Mouse (Mus musculus): ENCODE data around the gene Lypd8. TPM values are rescaled to one million over a fixed set of nuclear protein-coding genes. Genes with fewer than 3 reads are reported as not detected.

Gene Lypd8
- not detected in 2 replicates for polyA plus RNA-seq (2016; fragmentation: Nextera tagmentation; extraction: Ambion mirVana)

DNA sequence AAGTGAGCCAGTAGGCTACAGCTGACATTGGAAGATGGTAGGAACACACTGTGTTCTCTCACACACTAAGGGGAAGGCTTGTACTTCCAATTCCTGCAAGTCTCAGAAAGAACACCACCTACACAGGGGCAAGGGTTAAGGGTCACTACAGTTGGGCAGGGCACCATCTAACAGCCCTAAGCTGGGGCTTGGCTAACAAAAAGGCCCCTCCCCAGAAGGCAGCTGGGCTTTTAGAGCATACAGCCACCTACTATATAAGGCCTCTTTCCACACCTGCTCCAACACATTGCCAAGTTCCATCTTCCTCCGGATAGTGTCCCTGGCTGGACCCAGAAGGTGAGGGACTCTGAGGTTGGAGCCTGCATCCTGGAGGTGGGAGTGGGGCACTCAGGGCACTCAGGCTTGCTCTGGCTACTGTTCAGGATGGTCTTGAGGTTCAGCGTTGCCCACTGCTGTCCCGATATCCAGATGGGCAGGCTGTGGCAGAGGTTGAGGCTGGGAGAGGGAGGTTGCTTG is at the start of gene Lypd8:
Gene Lypd8 (plus strand): TSS at position 281 of the 516 bp plus-strand sequence.
- no peak for DNase-seq (ENCODE audit: low spot score)
- no peaks in the 10 kb centered on the region for H3K4me1 ChIP-seq
- H3K36me3 ChIP-seq, result no peaks in the 10 kb centered on the region
- no peaks in the 10 kb centered on the region for H3K27me3 ChIP-seq (ENCODE audit: low read depth, poor library complexity, severe bottlenecking)
- no peak within 1 kb of the TSS for H3K4me3 ChIP-seq
- no peak within 1 kb of the TSS for H3K27ac ChIP-seq
- 91% methylated on average over 3 of the region's 3 CpGs for WGBS
- no peaks in the 10 kb centered on the region for H3K9me3 ChIP-seq (replicated peaks)

DNA sequence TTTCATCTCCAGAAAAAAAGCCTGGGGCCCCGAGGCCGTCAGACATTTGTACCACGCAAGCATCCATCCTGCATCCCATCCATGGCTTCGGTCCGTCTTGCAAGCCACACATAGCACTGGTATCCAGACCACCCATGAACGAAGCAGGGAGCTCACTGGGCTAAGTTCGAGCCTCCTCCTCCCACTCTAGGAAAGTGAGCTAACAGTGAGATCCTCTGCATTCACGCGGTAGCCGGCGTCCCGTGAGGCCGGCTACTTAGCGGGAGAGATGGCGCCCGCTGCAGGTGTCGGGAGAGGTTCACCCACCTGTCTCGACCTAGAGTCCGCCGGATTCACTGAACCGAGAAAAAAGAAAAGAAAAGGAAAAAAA is 49.0 kb upstream of the Lypd8 start:
- Histone ChIP-seq H3K27ac (peak overlapping the region; percentile 93), H3K27me3 (ENCODE audit: low read depth, poor library complexity, severe bottlenecking) (no peaks in the 10 kb centered on the region), H3K9me3 (replicated peaks) (no peaks in the 10 kb centered on the region), H3K4me1 (peaks cover 16% of the 10 kb centered on the region), H3K36me3 (peaks cover 49% of the 10 kb centered on the region), H3K4me3 (peak overlapping the region; percentile 93)
- WGBS, result 0% methylated on average over 21 of the region's 21 CpGs
- no peak for DNase-seq (ENCODE audit: low spot score)

DNA sequence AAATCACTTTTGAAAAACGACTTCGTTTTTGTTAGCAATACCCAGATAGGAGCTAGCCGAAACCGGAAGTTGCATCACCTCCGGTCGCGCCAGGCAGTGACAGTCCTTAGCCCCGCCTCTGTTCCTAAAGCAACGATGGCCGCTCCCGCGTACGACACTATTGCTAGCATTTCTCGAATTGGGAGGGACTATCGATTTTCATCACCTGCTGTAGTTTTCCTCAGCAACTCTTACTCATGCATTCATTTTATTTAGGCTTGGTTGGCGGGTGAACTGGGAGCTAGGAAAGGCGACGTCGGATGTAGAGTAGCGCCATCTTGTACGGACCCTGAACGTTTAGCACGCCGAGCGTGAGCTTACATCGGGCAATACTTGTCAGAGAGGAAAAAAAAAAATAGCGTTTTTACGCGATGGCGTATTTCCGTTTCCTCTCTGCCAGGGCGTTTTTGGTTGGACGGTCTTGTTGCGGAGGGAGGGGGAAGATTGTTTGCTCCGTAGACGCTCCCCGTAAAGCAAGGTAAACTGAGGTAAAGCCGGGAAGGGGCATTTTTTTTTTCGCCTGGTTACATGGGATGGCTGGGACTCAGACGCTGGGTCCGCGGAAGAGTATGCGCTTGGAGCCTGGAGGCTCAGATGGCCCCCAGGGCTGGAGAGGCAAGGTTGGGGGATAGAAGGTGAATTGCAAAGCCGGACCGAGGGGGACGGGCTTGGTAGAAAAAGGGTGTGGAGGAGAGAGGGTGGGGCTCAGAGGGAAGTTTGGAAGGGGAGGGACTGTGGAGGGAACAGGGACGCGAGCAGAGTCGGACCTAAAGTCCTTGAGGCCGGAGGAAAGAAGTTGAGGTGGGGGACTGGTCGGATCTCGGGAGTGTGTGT is 48.3 kb upstream of the Lypd8 start, which contains the start of the genes Zfp672 and Sh3bp5l:
Gene Zfp672 (minus strand): TSS at position 64 of the 873 bp plus-strand sequence.
Gene Sh3bp5l (plus strand): TSS at position 449 of the 873 bp plus-strand sequence.
- Histone ChIP-seq H3K27ac (peak within 1 kb of the TSS; percentile 93), H3K4me1 (peaks cover 16% of the 10 kb centered on the region), H3K9me3 (replicated peaks) (no peaks in the 10 kb centered on the region), H3K27me3 (ENCODE audit: low read depth, poor library complexity, severe bottlenecking) (no peaks in the 10 kb centered on the region), H3K36me3 (peaks cover 52% of the 10 kb centered on the region), H3K4me3 (peak within 1 kb of the TSS; percentile 93)
- under 1% methylated on average over 52 of the region's 52 CpGs for WGBS
- DNase-seq (ENCODE audit: low spot score), result peak; percentile 89

DNA sequence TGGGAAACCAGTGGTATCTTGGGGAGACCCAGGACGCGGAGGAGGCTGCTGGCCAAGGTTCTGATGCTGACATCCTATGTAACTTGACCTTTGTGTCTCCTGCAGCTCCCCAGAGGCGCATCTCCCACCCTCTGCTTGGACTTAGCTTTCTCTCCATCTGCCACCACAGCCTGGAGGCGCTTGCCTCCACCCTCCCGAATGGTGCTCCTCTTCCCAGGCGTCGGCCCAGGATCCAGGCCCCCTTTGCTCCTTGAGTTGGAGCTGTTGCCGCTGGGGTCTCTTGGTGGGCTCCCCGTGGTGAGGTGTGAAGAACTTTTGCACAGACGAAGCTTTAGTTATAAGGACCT is 47.7 kb upstream of the Lypd8 start:
- H3K27ac ChIP-seq, result peak overlapping the region; percentile 93
- H3K9me3 ChIP-seq (replicated peaks), result no peaks in the 10 kb centered on the region
- no peak for DNase-seq (ENCODE audit: low spot score)
- H3K36me3 ChIP-seq, result peaks cover 55% of the 10 kb centered on the region
- 15% methylated on average over 10 of the region's 10 CpGs for WGBS
- no peaks in the 10 kb centered on the region for H3K27me3 ChIP-seq (ENCODE audit: low read depth, poor library complexity, severe bottlenecking)
- H3K4me3 ChIP-seq, result peak overlapping the region; percentile 93
- H3K4me1 ChIP-seq, result peaks cover 16% of the 10 kb centered on the region

DNA sequence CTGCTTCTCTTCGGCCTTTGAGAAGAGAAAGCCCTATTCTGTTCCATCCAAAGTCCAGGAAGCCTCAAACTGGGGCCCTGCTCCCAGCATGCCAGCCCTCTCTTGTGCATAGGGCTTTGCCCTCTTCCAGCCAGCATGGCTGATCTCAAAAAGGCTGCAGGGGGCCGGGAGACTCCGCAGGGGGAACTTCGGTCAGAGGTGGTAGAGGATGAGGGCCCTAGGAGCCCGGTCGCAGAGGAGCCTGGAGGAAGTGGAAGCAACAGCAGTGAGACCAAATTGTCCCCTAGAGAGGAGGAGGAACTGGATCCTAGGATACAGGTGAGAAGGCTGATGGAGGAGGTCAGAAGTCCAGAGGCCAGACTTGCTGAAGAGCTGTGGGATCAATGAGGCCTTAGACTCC is 47.3 kb upstream of the Lypd8 start:
- Histone ChIP-seq H3K27ac (no peak overlapping the region; the same call in 1 of the 2 replicates), H3K4me1 (peaks cover 16% of the 10 kb centered on the region), H3K9me3 (replicated peaks) (no peaks in the 10 kb centered on the region), H3K27me3 (ENCODE audit: low read depth, poor library complexity, severe bottlenecking) (no peaks in the 10 kb centered on the region), H3K36me3 (peaks cover 55% of the 10 kb centered on the region), H3K4me3 (peak overlapping the region; percentile 93)
- 89% methylated on average over 6 of the region's 6 CpGs for WGBS
- DNase-seq (ENCODE audit: low spot score), result no peak

DNA sequence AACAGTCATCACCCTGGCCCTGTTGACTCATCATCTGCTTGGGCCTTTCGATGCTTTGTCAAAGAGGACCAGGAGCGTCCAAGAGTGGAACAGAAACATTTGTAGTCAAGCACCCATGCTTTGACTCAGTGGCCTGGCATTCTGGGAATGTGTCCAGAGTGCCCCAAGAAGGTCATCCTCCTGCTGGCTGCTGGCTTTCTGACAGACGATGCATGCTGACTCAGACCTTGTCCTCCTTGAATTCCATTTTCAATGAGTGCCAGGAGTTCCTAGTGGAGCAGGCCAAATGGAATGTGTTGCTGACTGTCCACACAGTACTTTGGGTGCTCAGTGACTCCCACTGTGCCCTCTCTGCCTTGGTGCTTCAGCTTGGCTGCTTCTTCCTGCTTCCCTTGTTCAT is 44.1 kb upstream of the Lypd8 start:
- Histone ChIP-seq H3K4me1 (peaks cover 9% of the 10 kb centered on the region), H3K4me3 (no peak overlapping the region), H3K27me3 (ENCODE audit: low read depth, poor library complexity, severe bottlenecking) (no peaks in the 10 kb centered on the region), H3K36me3 (peaks cover 64% of the 10 kb centered on the region), H3K9me3 (replicated peaks) (no peaks in the 10 kb centered on the region), H3K27ac (no peak overlapping the region)
- WGBS, result 92% methylated on average over 3 of the region's 3 CpGs
- DNase-seq (ENCODE audit: low spot score), result no peak

DNA sequence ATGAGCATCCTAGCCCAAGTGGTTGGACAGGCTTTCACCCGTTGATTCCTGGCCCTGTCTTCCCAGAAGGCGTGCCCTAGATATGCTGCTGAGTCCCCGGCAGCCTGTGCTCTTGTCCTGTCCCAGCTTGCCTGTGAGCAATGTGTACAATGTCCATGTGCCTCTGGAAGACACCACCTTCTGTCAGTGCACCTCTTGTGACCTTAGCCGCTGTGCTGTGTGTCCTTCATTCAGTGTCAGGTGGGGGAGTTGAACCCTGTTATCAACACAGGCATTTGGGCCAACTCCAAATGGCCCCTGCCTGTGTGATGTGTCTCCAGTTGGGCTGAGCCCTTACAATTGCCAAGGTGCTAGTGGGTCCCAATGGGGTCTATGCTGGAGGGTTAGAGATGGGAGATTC is 32.1 kb upstream of the Lypd8 start:
- no peaks in the 10 kb centered on the region for H3K9me3 ChIP-seq (replicated peaks)
- WGBS, result 87% methylated on average over 4 of the region's 4 CpGs
- peaks cover 58% of the 10 kb centered on the region for H3K36me3 ChIP-seq
- no peaks in the 10 kb centered on the region for H3K27me3 ChIP-seq (ENCODE audit: low read depth, poor library complexity, severe bottlenecking)
- H3K27ac ChIP-seq, result no peak overlapping the region
- DNase-seq (ENCODE audit: low spot score), result no peak
- no peak overlapping the region for H3K4me3 ChIP-seq
- H3K4me1 ChIP-seq, result no peaks in the 10 kb centered on the region

DNA sequence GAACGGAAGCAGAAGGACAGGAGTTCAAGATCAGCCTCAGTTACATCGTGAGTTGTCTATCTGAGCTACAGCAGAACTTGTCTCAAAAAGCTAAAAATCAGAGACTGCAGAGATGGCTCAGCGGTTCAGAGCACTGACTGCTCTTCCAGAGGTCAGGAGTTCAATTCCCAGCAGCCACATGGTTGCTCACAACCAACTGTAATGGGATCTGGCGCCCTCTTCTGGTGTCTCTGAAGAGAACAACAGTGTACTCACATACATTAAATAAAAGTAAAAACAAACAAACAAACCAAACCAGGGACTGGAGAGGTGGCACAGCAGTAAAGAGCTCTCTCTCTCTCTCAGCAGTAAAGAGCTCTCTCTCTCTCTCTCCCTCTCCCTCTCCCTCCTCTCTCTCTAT is 28.2 kb upstream of the Lypd8 start:
- H3K4me1 ChIP-seq, result no peaks in the 10 kb centered on the region
- H3K36me3 ChIP-seq, result peaks cover 28% of the 10 kb centered on the region
- H3K27ac ChIP-seq, result no peak overlapping the region
- no peaks in the 10 kb centered on the region for H3K27me3 ChIP-seq (ENCODE audit: low read depth, poor library complexity, severe bottlenecking)
- 71% methylated on average over 4 of the region's 4 CpGs for WGBS
- DNase-seq (ENCODE audit: low spot score), result no peak
- H3K9me3 ChIP-seq (replicated peaks), result no peaks in the 10 kb centered on the region
- no peak overlapping the region for H3K4me3 ChIP-seq

DNA sequence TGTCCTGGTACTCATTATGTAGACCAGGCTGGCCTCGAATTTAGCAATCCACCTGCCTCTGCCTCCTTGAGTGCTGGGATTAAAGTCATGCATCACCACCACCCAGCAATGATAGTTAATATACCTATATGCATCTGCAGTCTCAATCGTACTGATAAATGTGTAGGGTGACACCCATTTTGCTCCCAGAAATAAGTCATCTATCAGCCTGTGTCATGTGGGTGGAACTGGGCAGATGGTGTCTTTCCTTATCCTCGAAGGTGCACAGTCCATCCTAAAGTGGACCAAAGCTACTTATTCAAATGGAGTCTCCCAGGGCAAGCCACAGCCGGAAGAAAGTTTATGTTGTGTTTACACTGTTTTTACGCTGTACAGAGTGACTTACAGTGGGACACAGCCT is 27.7 kb upstream of the Lypd8 start:
- Histone ChIP-seq H3K27ac (no peak overlapping the region), H3K27me3 (ENCODE audit: low read depth, poor library complexity, severe bottlenecking) (no peaks in the 10 kb centered on the region), H3K4me1 (no peaks in the 10 kb centered on the region), H3K9me3 (replicated peaks) (no peaks in the 10 kb centered on the region), H3K36me3 (peaks cover 22% of the 10 kb centered on the region), H3K4me3 (no peak overlapping the region)
- WGBS, result 83% methylated on average over 5 of the region's 5 CpGs
- DNase-seq (ENCODE audit: low spot score), result no peak

DNA sequence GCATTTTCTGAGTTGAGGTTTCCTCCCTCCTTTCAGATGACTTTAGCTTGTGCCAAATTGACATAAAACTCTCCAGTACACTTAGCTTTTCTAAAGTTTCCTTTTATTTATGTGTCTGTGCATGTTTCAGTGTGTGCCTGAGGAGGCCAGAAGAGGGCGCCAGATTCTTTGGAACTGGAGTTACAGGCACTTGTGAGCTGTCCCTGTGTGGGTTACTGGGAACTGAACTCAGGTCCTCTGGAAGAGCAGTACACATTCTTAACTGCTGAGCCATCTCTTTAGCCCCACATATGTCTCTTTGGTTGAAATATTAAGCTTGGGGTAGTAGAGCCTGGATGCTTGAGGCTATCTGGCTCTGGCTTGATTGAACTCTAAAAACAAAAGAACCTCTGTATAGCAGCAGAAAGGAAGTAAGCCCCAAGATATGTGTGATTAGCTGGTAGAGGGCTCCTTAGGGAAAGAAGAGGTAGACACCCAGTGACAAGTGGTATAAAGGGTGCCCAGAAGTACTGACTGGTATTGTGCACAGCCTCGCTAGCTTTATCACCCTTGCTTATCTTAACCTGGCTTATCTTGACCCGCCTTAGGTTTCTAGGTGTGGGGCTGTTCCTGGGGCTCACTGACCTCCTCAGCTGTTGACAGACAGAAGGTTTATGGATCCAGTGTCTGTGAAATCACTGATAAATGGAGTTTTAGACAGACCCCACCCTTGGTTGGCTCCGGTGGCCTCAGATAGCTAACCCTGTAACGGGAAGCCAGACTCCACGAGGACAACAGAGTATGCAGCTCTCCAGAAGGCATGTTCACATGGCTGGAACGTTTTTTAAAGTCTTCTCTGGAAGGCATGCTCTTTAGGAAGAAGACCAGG is 25.9 kb upstream of the Lypd8 start:
- Histone ChIP-seq H3K36me3 (peaks cover 5% of the 10 kb centered on the region; the same call in 1 of the 2 replicates), H3K27ac (no peak overlapping the region), H3K4me1 (no peaks in the 10 kb centered on the region), H3K27me3 (ENCODE audit: low read depth, poor library complexity, severe bottlenecking) (no peaks in the 10 kb centered on the region), H3K9me3 (replicated peaks) (no peaks in the 10 kb centered on the region), H3K4me3 (no peak overlapping the region)
- peak; percentile 33 for DNase-seq (ENCODE audit: low spot score)
- WGBS, result 62% methylated on average over 7 of the region's 7 CpGs

DNA sequence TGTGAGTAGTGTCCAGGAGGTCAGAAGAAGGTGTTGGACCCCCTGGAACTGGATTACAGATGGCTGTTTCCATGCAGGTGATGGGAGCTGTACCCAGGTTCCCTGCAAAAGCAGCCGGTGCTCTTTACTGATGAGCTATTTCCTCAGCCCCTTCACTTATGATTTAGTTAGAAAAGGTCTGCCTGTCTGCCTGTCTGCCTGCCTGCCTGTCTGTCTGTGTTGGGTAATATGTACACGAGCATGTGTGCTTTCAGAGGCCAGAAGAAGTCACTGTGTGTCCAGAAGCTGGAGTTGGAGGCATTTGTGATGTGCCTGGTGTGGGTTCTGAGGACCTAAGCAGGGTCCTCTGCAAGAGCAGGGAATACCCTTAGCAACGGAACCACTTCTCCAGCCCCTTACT is 25.1 kb upstream of the Lypd8 start:
- WGBS, result 86% methylated on average over 3 of the region's 3 CpGs
- H3K9me3 ChIP-seq (replicated peaks), result no peaks in the 10 kb centered on the region
- H3K36me3 ChIP-seq, result no peaks in the 10 kb centered on the region
- no peak for DNase-seq (ENCODE audit: low spot score)
- H3K4me1 ChIP-seq, result no peaks in the 10 kb centered on the region
- H3K27ac ChIP-seq, result no peak overlapping the region
- H3K4me3 ChIP-seq, result no peak overlapping the region
- H3K27me3 ChIP-seq (ENCODE audit: low read depth, poor library complexity, severe bottlenecking), result no peaks in the 10 kb centered on the region

DNA sequence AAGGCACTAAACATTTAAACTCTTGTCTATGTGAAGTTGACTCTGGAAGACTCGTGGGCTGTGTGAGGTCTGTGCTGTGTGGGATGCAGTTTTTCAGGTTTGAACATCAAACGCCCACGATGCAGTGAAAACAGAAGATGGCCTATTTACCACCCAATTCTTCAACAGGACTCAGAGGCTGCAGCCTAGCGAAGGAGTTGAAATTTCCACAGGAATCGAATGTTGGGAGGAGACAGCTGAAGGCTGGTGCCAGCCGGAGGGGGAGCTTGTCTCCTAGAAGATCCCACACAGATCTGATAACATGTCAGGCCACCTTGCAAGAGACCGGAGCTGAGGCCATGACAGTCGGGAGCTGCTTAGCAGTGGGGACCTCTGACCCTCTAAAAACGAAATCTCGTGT is 24.4 kb upstream of the Lypd8 start:
- H3K4me1 ChIP-seq, result no peaks in the 10 kb centered on the region
- no peaks in the 10 kb centered on the region for H3K36me3 ChIP-seq
- 72% methylated on average over 10 of the region's 10 CpGs for WGBS
- no peak for DNase-seq (ENCODE audit: low spot score)
- H3K4me3 ChIP-seq, result no peak overlapping the region
- no peaks in the 10 kb centered on the region for H3K9me3 ChIP-seq (replicated peaks)
- H3K27me3 ChIP-seq (ENCODE audit: low read depth, poor library complexity, severe bottlenecking), result no peaks in the 10 kb centered on the region
- H3K27ac ChIP-seq, result no peak overlapping the region

DNA sequence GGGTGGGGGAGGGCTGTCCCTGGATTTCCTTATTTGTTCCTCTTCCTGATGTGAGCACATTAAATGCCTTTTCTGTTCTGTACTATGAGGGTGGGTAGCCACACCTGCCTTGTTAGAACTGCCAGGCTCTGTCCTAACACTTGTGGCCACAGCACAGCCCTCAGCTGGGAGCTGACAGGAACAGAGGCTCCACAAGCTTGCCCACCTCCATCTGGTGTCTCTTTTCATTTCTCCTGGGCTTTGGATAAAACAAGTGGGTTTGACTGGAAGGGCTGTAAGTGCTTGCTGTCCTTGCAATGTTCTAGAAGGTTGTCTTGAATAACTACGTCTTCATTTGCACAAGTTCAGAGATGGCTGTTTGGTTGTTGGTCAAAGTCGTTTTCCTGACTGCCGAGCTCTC is 23.9 kb upstream of the Lypd8 start:
- DNase-seq (ENCODE audit: low spot score), result no peak
- H3K27ac ChIP-seq, result no peak overlapping the region
- WGBS, result 87% methylated on average over 3 of the region's 3 CpGs
- no peak overlapping the region for H3K4me3 ChIP-seq
- H3K4me1 ChIP-seq, result no peaks in the 10 kb centered on the region
- H3K27me3 ChIP-seq (ENCODE audit: low read depth, poor library complexity, severe bottlenecking), result no peaks in the 10 kb centered on the region
- H3K9me3 ChIP-seq (replicated peaks), result no peaks in the 10 kb centered on the region
- no peaks in the 10 kb centered on the region for H3K36me3 ChIP-seq

Measured in limb, embryonic 10.5 days (tissue).